Mouse (Mus musculus): ENCODE measurements around the gene Arglu1. TPM values are rescaled to one million over a fixed set of nuclear protein-coding genes. Genes with fewer than 3 reads are reported as not detected.

The Arglu1 gene
- polyA plus RNA-seq, 3 experiments from 2014 or later = 126 to 220 (median 159) TPM

- no peak for ATAC-seq
Measured at GRCm38 (mm10) chr8:8621236-8621917, 68.9 kb downstream of the Arglu1 start.

GRCm38 (mm10) chr8:8620536-8620935 is 69.8 kb downstream of the Arglu1 start:
- no peak for ATAC-seq

- no peak for ATAC-seq
Measured at GRCm38 (mm10) chr8:8619221-8620194, 70.8 kb downstream of the Arglu1 start.

Other genes starting within 250 kb of the Arglu1 start
- gene Efnb2, start 29.3 kb downstream of the Arglu1 start, polyA plus RNA-seq (2017; shearing (Covaris generic)) = under 1 TPM in 2 of 3 experiments, not detected in 1; 0.18 to 0.27 TPM

All from inflammation-experienced regulatory T-cells, adult 6 months (primary cell).